Mouse (Mus musculus) leukemia stem cell, adult 10-12 weeks (primary cell): ENCODE measurements around the gene Rnf217. TPM values are rescaled to one million over a fixed set of nuclear protein-coding genes. Genes with fewer than 3 reads are reported as not detected.

Experiments used
- polyA plus RNA-seq: library from polyadenylated mRNA; stranded (reverse); fragments of >175 nt; gene quantifications from 2 replicates; pipeline ENCODE4 v1.2.3, GENCODE M21; 2012; ENCODE audit warnings: low replicate concordance

Gene Rnf217
- polyA plus RNA-seq = 0.14 and 0.26 TPM in 2 replicates

DNA sequence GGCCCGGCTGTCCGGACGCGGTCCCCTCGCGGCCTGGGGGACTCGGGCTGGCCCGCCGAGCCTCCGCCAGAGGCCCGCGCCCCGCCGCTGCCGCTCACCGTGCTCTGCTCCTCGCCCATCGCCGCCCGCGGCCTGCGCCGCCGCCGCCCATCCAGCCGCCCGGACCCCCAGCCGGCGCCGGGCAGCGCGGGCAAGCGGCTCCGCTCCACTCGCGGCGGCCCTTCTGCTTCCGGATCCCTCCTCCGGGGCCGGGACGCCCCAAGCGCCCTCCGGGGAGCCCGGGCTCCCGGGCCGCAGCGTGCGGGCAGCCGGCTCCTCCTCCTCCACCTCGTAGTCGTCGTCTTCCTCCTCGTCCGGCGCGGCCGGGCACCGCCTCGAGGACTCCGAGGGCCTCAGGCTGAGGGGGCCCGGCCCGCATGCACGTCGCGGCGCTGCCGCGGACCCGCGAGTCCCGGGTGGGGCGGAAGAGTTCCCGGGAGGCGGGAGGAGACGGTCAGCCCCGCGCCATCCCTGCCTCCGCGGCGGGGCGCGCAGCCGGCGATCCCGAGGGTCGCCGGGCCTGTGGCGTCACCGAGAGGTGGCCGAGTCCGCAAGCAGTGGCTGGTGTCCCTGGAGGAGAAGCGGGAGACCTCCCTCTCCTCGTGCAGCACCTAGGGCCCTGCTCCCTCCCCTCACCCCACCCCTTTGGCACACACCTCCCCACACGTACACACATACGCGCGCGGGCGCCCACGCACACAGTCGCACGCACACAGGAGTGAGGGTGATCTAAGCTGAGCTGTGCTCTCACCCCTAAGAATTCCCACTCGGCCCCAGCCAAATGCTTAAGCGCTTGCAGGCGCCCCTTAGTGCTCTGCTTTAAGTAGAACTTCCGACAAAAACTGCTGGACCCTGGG is at the start of gene Rnf217:
Gene Rnf217, minus strand, starts transcription at position 119 of the 896 bp plus-strand sequence.

DNA sequence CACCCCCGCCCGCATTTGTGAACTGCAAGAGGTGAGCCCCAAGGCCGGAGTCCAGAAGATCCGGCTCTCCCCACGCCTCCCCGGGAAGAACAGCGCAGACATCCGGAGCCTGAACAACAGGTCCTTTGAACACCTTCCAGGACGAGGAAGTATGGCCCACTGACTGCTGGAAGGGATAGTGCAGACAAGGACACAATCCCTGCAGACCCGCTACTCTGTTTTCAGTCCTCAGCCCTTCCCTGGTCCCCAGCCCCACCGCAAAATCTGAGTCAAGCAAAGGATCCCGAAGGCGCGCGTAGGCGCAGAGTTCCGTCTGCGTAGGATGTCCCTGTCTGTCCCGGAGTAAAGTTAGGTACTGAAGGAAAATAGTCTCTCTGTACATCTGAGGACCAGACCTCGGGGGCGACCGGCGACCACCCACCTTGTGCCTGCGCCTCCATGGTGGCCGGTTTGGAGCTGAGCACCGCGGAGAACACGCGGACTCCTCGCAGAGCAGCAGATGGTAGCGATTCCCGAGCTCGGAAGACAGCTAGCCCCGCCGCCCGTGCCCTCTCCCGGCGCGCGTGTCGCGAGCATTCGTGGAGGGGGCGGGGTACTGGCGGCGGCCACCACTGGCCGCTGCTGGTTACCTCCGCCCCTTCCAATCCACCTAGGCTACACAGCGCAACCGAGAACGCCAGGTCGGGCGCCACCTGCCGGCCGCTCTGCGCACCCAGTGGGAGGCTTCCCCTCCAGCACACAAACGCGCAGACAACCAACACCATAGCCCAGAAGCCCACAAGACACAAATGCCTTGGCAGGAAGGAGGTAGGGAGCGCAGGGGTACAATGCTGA is 163.5 kb downstream of the Rnf217 start, which contains the start of gene Tpd52l1:
Gene Tpd52l1, minus strand, starts transcription at position 668 of the 834 bp plus-strand sequence.

Other genes with a start within 250 kb of the Rnf217 start
- 0.22 TPM in 1 of 2 replicates, not detected in the other for gene Tpd52l1, start 163.2 kb downstream of the Rnf217 start, polyA plus RNA-seq